Mouse (Mus musculus) kidney, embryonic 16.5 days (tissue): ENCODE measurements at regions not wholly inside any gene's neighbourhood (a gene's known extent, or its start where the extent isn't known, plus 50 kb on each side); places are given as distances from the start of the nearest gene placed in this dataset.

Source experiments
- ATAC-seq: fragments of 200-750 bp; cut with Nextera tagmentation; 2 replicates; pipeline ENCODE4 v1.8.0; 2017; ENCODE audit warnings: moderate TSS enrichment; ENCODE audit not compliant: low FRiP score, low TSS enrichment
- H3K27ac ChIP-seq: fragments of 300-500 bp; sonication (generic); 2 replicates; pipeline ENCODE4 v1.5.1; 2014; ENCODE audit warnings: low read length
- H3K27me3 ChIP-seq: fragments of 300-500 bp; sonication (generic); 2 replicates; pipeline ENCODE4 v1.6.1; 2014; ENCODE audit warnings: low read length, control low read depth, mixed read lengths; ENCODE audit not compliant: insufficient read depth
- H3K36me3 ChIP-seq: fragments of 300-500 bp; sonication (generic); 2 replicates; pipeline ENCODE4 v1.6.1; 2014; ENCODE audit warnings: low read length, control low read depth, mixed read lengths; ENCODE audit not compliant: insufficient read depth
- H3K4me1 ChIP-seq: fragments of 300-500 bp; sonication (generic); 2 replicates; pipeline ENCODE4 v1.6.1; 2014; ENCODE audit warnings: low read length, control low read depth, mixed read lengths; ENCODE audit not compliant: insufficient read depth
- H3K4me2 ChIP-seq: fragments of 300-500 bp; sonication (generic); replicated peaks from 2 replicates; pipeline ENCODE4 v1.6.1; 2014; ENCODE audit warnings: low read depth, low read length
- H3K4me3 ChIP-seq: fragments of 300-500 bp; sonication (generic); 2 replicates; pipeline ENCODE4 v1.5.1; 2014; ENCODE audit warnings: mild to moderate bottlenecking, low read length
- H3K9ac ChIP-seq: fragments of 300-500 bp; sonication (generic); replicated peaks from 2 replicates; pipeline ENCODE4 v1.6.1; 2014; ENCODE audit warnings: low read length
- H3K9me3 ChIP-seq: fragments of 300-500 bp; sonication (generic); 2 replicates; pipeline ENCODE4 v1.6.1; 2016; ENCODE audit warnings: low read length, control low read depth
- WGBS: fragments of 180-500 bp; shearing (Covaris S2); extraction: QIAGEN DNeasy Blood & Tissue Kit; methylation state at CpG from one replicate; pipeline ENCODE4 v1.1.7; 2014; 5-methylcytosine and 5-hydroxymethylcytosine counted together

- no peak for ATAC-seq
- no peaks in the 10 kb centered on the region for H3K36me3 ChIP-seq
- H3K4me2 ChIP-seq = no peak overlapping the region
- H3K27ac ChIP-seq = no peak overlapping the region
- no peaks in the 10 kb centered on the region for H3K27me3 ChIP-seq
- no peak overlapping the region for H3K9ac ChIP-seq
- no peak overlapping the region for H3K4me3 ChIP-seq
- no peaks in the 10 kb centered on the region for H3K4me1 ChIP-seq
- no peaks in the 10 kb centered on the region for H3K9me3 ChIP-seq
These were observed 302.3 kb upstream of the Gm21798 start for GRCm38 (mm10) chr15:64515179-64515578.

DNA sequence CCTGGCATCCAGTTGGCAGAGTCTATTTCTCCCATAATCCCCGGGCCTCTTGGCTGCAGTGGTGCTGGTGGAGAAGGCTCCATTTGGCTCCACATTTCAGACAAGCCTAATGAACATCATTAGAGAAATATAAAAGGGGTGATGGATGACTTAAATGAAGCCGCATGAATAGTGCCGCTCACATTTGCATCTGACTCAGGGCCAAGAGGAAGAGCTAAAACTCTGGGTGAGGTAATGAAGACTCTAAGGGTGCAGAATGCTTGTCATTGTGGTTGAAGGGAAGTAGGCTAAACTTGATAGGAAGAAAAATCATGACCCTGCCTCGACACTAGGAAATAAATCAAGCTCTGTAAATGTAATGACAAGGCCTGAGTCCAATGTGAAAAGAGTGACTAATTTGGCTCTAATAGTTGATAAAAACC is 298.3 kb upstream of the Gm21798 start:
- Histone ChIP-seq H3K9me3 (no peaks in the 10 kb centered on the region), H3K4me2 (no peak overlapping the region), H3K4me1 (no peaks in the 10 kb centered on the region), H3K27me3 (no peaks in the 10 kb centered on the region), H3K36me3 (no peaks in the 10 kb centered on the region), H3K9ac (no peak overlapping the region), H3K4me3 (no peak overlapping the region), H3K27ac (no peak overlapping the region)
- no peak for ATAC-seq
- 63% methylated on average over 4 of the region's 4 CpGs for WGBS

GRCm38 (mm10) chr15:64520568-64520967 is 296.9 kb upstream of the Gm21798 start:
- no peak overlapping the region for H3K27ac ChIP-seq
- no peak overlapping the region for H3K4me2 ChIP-seq
- H3K27me3 ChIP-seq = no peaks in the 10 kb centered on the region
- no peak for ATAC-seq
- WGBS = 61% methylated on average over 5 of the region's 5 CpGs
- H3K36me3 ChIP-seq = no peaks in the 10 kb centered on the region
- H3K9ac ChIP-seq = no peak overlapping the region
- H3K4me3 ChIP-seq = no peak overlapping the region
- H3K4me1 ChIP-seq = no peaks in the 10 kb centered on the region
- no peaks in the 10 kb centered on the region for H3K9me3 ChIP-seq

GRCm38 (mm10) chr15:64532260-64533120 is 285.0 kb upstream of the Gm21798 start:
- H3K27me3 ChIP-seq = no peaks in the 10 kb centered on the region
- no peak overlapping the region for H3K27ac ChIP-seq
- no peak overlapping the region for H3K4me3 ChIP-seq
- no peak overlapping the region for H3K4me2 ChIP-seq
- no peaks in the 10 kb centered on the region for H3K4me1 ChIP-seq
- H3K9ac ChIP-seq = no peak overlapping the region
- no peaks in the 10 kb centered on the region for H3K36me3 ChIP-seq
- H3K9me3 ChIP-seq = peaks cover 4% of the 10 kb centered on the region; the same call in 1 of the 2 replicates
- 82% methylated on average over 6 of the region's 6 CpGs for WGBS
- ATAC-seq = no peak

- Histone ChIP-seq H3K4me3 (no peak overlapping the region), H3K9me3 (peaks cover 4% of the 10 kb centered on the region; the same call in 1 of the 2 replicates), H3K4me2 (no peak overlapping the region), H3K27me3 (no peaks in the 10 kb centered on the region), H3K27ac (no peak overlapping the region), H3K4me1 (no peaks in the 10 kb centered on the region), H3K36me3 (no peaks in the 10 kb centered on the region), H3K9ac (no peak overlapping the region)
- no peak for ATAC-seq
- 60% methylated on average over 2 of the region's 2 CpGs for WGBS
These were observed 284.2 kb upstream of the Gm21798 start for GRCm38 (mm10) chr15:64533169-64533795.

DNA sequence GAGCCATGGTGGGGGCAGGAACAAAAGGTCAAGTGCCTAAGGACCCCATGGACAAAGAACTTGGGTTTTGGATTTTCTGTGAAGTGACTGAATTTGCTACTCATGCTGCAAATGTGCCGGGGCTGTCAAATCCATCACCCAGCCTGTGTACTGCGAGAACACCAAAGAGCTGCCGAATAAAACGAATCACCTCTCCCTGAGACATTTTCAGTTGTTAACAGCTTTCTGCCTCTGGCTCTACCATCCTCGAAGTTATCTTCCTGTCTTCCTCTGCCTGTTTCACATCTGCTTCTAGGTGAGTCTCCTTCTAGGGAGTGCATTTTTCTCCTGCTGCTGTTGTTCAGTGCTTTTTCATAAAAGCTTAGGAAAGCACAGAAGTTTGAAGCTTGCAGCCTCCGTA is 283.3 kb upstream of the Gm21798 start:
- H3K4me2 ChIP-seq = no peak overlapping the region
- no peak overlapping the region for H3K4me3 ChIP-seq
- H3K36me3 ChIP-seq = no peaks in the 10 kb centered on the region
- H3K4me1 ChIP-seq = no peaks in the 10 kb centered on the region
- no peak for ATAC-seq
- WGBS = 55% methylated on average over 6 of the region's 6 CpGs
- no peaks in the 10 kb centered on the region for H3K27me3 ChIP-seq
- no peak overlapping the region for H3K27ac ChIP-seq
- H3K9me3 ChIP-seq = peaks cover 3% of the 10 kb centered on the region; the same call in 1 of the 2 replicates
- H3K9ac ChIP-seq = no peak overlapping the region

DNA sequence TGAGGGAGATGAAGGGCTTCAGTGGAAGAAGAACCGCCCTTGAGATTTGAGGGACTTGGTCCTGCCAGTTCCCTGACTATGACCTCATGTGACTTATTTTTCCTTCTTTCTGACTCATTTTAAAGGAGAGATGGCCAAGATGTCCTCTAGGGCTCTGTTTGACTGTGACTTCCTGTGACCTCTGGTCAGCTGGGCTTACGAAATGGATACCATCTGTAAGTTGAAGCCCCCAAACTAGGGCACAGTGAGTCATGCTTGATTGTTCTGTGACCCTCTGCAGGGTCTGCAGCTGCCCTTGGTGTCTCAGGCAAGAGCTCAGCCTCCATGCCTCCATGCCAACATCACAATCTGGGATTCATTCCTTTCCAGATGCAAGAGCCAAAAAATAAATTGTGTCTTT is 282.3 kb upstream of the Gm21798 start:
- WGBS = 73% methylated on average over 2 of the region's 2 CpGs
- no peaks in the 10 kb centered on the region for H3K27me3 ChIP-seq
- H3K27ac ChIP-seq = no peak overlapping the region
- H3K4me3 ChIP-seq = no peak overlapping the region
- no peak overlapping the region for H3K9ac ChIP-seq
- no peaks in the 10 kb centered on the region for H3K9me3 ChIP-seq
- H3K36me3 ChIP-seq = no peaks in the 10 kb centered on the region
- H3K4me1 ChIP-seq = no peaks in the 10 kb centered on the region
- H3K4me2 ChIP-seq = no peak overlapping the region
- ATAC-seq = no peak

GRCm38 (mm10) chr15:64541395-64541794 is 276.1 kb upstream of the Gm21798 start:
- no peaks in the 10 kb centered on the region for H3K36me3 ChIP-seq
- H3K27me3 ChIP-seq = no peaks in the 10 kb centered on the region
- H3K9me3 ChIP-seq = no peaks in the 10 kb centered on the region
- no peak overlapping the region for H3K4me2 ChIP-seq
- no peak for ATAC-seq
- H3K9ac ChIP-seq = no peak overlapping the region
- H3K27ac ChIP-seq = no peak overlapping the region
- no peak overlapping the region for H3K4me3 ChIP-seq
- no peaks in the 10 kb centered on the region for H3K4me1 ChIP-seq
- 82% methylated on average over 3 of the region's 3 CpGs for WGBS

DNA sequence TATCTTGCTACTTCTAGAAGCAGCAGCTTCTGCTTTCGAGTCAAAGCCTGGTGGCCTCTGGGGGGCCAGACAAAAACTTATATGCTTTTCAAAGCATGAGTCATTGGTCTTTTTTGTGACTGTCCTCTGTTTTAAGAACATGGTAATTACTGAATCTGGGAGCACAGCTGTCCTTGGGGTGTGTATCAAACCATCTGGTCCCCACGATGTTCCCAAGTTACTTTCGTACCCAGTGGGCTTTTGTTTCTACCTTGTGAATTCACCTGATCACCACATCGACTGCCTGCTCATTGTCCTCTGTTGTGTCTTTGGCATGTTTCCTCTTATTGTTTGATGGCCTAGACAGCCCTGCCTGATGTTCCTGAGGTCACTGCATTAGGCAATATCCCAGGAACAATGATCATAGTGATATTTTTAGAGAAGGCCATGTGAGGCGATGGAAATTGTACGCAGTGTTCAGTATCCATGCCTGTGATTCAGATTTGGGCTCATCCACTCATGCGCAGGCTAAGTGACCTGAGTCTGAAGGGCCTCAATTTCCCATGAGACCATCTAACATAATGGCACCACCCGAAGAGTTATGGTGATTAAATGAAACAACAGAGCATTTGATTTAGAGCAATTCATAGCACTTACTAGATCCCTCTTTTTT is 275.1 kb upstream of the Gm21798 start:
- no peaks in the 10 kb centered on the region for H3K4me1 ChIP-seq
- ATAC-seq = no peak
- 84% methylated on average over 8 of the region's 8 CpGs for WGBS

DNA sequence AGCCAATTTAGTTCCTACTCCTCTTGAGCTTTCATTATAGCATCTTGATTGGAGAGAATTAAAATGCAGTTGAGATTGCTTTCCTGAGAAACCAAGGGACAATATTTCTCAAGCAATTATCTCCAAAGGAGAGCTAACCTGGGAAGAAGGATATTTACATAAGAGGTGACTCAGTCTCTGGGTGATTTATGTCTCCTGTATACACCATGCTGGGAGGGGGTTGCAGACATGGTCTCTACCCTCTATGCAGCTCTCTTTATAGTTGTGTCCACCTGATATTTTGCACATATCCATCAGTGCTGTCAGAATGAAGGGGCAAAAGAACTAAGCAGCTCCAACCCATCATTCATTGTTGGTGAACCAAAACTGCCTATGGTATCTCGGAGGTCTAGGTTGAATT is 274.6 kb upstream of the Gm21798 start:
- ATAC-seq = no peak
- Histone ChIP-seq H3K27ac (no peak overlapping the region), H3K4me3 (no peak overlapping the region), H3K27me3 (no peaks in the 10 kb centered on the region), H3K9me3 (no peaks in the 10 kb centered on the region; the same call in 1 of the 2 replicates), H3K9ac (no peak overlapping the region), H3K4me1 (no peaks in the 10 kb centered on the region), H3K4me2 (no peak overlapping the region), H3K36me3 (no peaks in the 10 kb centered on the region)
- 74% methylated on average over 1 of the region's 1 CpGs for WGBS

More for the DNA sequence above, 275.1 kb upstream of the Gm21798 start:
- no peaks in the 10 kb centered on the region for H3K9me3 ChIP-seq
- H3K36me3 ChIP-seq = no peaks in the 10 kb centered on the region
- no peak overlapping the region for H3K4me2 ChIP-seq
- H3K27ac ChIP-seq = no peak overlapping the region
- H3K4me3 ChIP-seq = no peak overlapping the region
- no peaks in the 10 kb centered on the region for H3K27me3 ChIP-seq
- H3K9ac ChIP-seq = no peak overlapping the region
